Mouse (Mus musculus) stomach, postnatal 0 days (tissue): ENCODE results near the gene Sfxn5.

Experiments used
- CTCF ChIP-seq: IDR thresholded peaks from 2 replicates; pipeline ENCODE4 v1.5.1; 2016; ENCODE audit warnings: antibody characterized with exemption, low read depth, mild to moderate bottlenecking, moderate library complexity
- EP300 ChIP-seq: optimal IDR thresholded peaks from 2 replicates; pipeline ENCODE3; 2016; ENCODE audit warnings: antibody characterized with exemption

DNA sequence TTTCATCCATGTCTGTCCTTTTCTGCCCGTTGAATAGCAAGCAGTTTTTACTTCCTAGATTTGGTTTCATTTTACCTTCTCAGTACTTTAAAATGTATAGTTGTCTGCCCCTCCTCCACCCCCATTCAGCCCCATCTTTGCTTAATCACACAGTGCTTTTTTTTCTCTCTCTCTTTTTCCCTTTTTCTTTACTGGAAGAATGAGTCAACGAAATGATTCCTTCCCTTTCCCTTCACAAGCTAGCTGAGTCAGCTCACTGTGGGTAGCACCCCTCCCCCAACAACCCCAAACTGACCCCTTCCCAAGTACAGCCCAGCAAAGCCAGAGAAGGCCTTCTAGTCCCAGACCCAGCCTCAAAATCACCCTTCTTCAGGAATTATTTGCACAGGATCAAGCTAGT is 8.1 kb downstream of the Sfxn5 start:
- TF ChIP-seq CTCF (no peak), EP300 (no peak)
